Mouse (Mus musculus): Measurements from ENCODE around the gene Nrxn3.

The Nrxn3 gene

DNA sequence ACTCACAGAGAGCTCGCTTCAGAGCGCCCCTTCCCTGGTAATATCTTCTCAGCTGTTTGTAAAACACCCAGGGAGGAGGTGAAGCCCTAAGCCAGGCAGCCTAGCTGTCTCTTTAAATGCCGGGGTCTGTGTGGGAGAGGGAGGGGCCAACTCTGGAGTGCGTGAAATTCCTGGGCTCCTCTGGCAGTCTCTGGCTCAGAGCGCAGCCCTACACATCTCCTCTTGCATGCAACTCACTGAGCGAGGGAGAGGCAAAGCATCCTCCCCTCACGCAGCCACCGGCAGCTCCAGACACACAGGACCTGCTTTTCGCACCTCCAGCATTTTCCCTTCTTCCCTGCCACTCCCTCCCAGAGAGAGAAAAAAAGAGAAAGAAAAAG is at the start of gene Nrxn3:
Nrxn3 (plus strand) TSS at position 186 of the 380 bp plus-strand sequence.
- peak; percentile 4 for DNase-seq

DNA sequence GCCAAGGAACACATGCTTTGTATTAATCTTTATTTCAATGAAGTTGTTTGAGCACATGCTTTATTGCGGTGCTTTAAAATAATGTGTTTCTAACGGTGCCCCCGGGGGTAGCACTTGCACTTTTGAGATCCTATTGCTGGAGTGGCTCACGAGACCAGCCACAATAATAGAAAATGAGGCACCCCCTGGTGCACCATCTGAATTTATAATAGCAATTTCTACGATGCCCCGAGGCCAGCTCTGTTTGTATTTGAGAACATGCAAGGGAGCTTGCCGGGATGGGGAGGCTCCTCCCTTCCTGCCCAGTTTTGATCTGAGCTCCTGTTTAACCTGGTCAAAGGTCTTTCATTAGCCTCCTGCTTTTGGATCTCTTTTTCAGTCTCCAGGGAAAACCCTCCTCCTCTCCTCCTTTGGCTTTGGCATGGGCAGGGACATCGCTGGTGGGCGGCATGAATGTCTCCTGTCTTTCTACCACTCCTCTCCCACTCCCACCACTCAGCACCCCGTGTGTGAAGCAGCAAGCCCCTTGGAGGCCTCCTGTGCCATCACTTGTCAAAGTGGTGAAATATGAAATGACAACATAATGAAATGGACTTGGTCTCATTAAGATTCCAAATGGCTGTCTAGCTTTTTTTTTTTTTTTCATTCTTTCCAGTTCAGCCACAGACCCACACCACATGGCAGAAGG is 18.4 kb upstream of the Nrxn3 start:
- DNase-seq, result peak; percentile 4

DNA sequence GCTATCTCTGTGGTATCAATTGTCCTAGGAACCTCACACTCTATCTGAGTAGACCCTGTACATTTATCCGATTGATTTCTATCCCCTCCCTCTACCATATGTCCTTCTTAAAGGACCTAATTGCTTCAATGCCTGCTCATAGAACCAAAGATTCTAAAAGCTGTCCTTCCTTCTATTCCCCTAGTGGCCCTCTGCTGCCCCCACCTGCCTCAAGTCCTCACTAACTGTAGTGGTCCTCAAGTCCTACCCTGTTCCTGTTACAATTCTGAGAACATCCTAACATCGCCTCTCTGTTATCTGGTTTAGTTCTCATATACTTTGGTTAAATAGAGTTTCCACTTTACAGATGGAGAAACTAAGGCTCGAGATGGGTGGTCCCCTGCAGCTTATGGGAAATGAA is 16.7 kb upstream of the Nrxn3 start:
- DNase-seq, result no peak

DNA sequence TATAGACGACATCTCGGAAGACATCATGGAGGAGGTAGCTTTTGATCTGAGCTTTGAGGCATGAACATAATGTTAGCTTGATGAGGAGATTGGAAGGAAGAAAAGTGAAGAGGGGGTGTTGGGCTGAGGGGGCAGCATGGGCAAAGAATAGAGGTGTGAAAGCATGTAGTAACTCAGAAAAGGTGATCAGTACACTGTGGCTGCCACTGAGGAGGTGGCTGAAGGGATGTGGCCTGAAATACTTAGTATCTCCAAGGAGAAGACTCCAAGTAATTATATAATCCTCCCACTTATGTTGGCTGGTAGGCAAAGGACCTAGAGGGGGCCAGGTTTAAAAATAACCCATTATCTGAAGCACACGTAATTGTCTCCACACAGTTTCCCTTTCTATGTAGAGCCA is 14.9 kb upstream of the Nrxn3 start:
- DNase-seq, result no peak

DNA sequence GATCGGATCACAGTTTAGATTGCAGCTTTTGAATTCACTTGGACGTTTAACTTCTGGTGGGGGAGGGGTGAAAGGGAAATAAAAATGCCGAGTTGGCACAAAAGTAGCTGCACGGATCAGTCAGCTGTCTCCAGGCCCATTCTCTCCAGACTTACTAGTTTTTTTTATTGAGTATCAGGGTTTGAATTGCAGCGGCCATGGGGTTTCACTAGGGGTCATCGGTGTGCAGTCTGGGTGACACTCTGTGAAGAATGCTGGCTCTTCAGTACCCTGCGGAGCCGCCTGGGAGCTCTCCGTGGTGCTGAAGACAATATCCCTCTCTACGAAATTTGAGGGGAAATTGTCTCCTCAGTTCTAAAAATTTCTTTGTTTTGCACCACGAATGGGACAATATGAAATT is 13.5 kb upstream of the Nrxn3 start:
- DNase-seq, result peak; percentile 45

DNA sequence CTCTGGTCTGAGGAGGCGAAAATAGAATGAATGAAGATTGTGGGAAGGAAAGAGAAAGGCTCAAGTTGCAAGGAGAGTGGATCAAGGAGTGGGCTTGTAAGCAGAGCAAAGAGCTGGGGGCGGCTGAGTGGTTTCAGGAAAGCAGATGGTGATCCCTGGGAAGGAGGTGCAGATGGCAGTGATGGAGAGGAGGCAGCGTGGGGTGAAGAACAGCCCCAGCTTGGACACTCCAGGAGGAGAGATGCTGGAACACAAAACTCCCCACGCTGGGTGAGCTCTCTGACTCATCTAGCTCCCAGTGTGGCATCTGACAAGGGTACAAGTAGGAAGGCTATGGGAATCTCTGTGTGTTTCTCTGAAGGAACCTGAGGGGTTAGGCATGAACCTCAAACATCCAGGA is 9.2 kb upstream of the Nrxn3 start:
- DNase-seq, result no peak

DNA sequence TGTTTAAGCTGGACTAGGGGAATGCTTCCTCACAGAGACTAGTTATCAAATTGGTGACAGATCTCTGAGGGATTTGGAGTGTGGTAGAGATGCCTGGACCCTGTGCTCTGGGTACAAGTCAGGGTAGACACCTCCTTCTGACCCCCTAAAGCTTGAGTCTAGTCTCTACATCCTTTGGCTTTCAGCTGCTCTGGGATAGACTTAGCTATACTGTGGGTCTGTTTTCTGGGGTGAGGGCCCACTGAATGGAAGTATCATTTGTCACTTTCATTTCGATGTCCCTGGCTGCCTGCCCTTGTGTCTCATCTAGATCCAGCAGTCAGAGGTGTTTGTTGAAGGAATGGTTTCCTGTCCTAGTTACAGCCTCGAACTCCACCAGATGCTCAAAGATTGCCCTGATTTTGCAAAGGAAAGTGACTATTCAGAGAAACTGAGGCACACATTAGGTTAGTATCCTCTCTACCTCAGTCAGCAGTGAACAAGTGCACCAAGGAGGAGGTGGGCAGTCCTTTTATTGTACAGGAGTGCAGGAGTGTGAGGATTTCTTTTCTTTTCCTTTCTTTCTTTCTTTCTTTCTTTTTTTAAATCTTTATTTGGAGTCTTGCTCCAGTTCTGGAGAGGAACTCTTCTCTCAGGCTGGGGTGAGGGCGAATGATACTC is 515 bp upstream of the Nrxn3 start:
- no peak for DNase-seq

DNA sequence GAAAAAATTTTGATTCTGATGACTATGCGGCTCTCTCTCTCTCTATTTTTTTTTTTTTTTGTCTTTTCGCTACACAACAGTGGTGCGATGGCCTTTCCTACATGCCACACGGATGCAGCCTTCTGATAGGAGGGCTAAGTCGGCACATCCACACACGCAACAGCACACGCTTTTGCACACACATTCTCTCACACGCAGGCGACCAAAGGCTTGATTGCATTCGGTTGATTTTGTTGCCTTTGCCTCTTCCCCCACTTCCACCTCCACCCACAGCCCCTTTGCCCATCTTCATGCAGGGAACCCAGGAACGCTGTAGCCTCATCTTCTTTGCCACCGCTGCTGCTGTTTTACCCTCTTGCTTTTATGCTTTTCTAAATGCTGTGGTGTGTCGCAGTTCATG is 3.6 kb downstream of the Nrxn3 start:
- no peak for DNase-seq

DNA sequence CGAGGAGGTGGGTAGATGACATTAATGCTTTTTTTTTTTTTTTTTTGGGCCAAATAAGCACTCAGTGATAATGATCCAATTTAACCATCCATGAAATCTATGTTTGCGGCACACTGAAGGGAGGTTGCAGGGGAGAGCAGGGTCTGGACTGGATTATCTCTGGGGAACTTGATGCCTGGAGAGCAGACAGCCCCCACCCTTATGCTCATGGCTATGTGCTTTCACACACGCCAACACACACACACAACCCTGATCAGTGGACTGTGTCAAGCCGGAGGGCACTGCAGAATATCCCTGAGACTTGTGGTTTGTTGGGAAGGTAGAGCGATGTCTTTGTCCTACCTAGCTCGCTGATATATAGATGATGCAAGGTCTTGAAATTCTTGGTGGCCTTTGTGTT is 4.1 kb downstream of the Nrxn3 start:
- DNase-seq, result no peak

DNA sequence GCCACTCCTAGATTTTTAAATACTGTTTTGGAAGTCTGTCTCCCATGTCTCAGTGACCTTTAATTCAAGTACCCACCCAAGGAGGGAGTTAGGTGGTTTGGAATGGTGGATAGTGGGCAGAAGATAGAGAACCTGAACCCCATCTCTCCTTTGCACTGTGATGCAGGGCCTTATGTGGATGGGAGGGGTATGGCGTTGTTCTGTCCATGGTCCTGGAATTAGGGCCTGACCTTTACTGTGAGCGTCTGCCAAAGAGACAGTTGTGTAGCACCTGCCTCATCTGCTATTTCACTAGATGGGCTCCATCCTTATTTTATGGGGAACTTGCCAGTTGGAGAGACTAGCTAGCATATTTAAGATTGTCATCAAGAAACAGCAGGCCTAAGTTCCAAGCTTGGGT is 8.0 kb downstream of the Nrxn3 start:
- no peak for DNase-seq

DNA sequence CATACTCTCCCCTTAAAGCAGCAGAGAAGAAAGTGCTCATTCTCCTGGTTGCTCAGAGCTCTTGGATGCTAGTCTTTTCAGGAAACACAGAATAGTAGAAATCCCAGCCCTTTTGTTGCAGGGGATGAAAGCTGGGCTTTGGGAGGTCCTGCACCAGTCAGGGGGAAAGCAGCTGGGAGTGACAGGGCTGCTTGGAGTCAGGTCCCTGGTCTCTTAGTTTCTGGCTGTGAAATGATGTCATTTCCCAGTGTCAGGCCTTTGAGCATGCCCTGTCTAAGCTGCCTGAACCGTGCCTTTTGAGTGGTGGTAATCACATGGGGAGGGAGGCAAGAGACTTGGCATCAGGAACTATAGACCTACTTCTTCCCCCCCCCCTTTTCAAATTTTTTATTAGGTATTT is 12.4 kb downstream of the Nrxn3 start:
- no peak for DNase-seq

DNA sequence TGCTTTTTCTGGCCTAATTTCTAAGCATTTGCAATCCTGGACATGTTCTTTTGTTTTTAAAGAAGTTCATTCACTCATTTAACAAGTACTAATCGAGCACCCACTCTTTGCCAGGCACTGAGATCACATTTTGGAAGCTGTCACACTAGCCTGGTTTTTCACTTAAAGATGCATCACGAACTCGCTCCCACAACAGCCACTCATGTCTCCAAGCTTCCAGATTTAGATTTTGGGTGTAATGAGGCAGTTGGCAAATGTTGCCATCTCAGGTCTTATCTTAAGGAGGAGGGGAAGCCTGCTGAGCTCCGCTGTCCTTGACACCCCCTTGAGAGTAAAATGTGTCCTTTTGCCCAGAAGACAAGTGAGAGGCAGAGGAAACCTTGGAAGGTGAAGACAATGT is 14.4 kb downstream of the Nrxn3 start:
- no peak for DNase-seq

DNA sequence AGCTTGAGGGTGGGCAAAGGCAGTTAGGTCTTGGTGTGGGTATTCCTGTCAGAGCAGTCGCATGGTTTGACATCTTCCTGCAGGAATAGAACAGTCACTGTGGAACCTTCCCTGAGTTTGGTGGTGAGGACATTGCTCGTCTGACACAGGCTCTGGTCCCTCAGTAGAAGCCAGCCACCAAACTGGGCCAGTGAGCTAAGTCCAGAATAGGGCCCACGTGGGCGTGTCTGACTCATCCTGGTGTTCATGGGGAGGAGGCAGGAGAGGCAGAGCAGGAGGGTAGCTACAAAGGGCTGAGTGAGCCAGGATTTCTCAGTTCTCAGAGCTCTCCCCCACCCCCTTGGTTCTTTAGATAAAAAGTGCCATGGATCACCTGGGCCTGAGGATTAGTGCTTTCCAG is 15.9 kb downstream of the Nrxn3 start:
- no peak for DNase-seq

DNA sequence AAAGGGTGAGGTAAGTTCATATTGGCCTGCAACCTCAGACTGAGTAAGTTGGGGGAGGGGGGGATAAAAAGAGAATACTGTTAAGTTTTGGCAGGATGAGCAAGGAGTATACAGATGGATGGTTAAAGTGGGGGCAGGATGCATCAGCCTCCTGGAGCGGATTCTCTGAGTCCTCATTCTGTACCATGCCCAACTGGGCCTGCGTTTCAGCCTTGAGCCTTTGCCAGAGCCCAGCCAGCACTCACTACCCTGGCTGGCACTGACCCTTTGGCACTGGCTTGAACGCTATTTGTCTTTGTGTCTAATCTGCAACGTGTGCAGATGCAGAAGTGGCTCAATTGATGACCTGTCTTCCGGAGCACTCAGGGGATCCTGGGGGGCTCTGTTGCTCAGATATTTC is 24.1 kb downstream of the Nrxn3 start:
- no peak for DNase-seq

DNA sequence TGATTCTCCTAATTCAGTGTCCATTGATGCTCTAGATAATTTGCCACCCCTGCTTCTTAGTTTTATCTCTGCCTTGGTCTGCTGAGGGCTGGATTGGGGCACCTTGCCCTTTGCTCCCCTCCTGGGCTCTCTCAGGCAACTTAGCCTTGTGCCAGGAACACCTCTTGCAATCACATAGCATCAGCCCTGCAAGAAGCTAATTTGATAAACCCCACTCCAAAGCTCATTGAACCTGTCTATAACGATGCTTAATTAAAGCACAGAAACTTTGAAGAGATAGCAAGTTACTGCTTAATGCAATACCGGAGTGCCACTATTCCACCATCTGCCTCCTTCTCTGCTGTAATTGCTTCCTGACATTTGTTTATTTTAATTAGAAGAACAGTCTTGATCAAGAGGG is 42.1 kb downstream of the Nrxn3 start:
- DNase-seq, result no peak

DNA sequence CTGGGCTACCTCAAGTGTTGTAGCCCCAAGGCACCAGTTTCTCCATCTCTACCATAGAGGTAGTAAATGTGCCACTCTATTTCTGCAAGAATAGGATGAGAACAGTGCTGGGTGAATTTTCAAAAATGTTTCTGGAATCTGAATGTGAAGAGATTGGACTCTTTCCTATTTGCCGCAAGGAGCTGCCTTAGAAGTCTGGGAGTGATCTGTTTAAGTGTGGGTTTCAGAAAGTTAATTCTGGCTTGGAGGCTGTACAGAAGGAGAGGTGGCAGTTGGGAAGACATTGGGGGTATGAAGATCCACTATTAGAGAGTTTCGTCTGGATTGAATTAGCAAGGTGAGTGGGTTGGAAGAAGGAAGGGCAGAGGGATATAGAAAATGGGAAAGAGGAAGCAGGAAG is 52.0 kb downstream of the Nrxn3 start:
- DNase-seq, result no peak

DNA sequence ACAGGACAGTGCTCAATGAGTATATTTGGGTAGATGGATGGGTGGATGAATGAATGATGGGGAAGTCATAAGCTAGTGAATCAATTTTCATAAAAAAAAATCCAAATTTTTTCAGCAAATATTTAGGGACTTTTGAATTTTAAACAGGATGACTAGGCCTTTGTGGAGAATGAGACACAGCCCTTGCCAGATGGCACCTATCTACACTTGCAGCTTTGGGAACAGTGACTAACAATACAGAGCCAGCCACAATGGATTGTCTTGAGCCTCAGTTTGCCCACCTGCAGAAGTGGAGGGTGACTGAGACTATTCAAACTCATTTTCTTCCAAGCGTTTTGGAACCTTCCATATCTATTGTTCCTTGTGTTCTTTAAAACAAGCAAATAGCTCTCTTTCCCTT is 55.4 kb downstream of the Nrxn3 start:
- DNase-seq, result no peak

DNA sequence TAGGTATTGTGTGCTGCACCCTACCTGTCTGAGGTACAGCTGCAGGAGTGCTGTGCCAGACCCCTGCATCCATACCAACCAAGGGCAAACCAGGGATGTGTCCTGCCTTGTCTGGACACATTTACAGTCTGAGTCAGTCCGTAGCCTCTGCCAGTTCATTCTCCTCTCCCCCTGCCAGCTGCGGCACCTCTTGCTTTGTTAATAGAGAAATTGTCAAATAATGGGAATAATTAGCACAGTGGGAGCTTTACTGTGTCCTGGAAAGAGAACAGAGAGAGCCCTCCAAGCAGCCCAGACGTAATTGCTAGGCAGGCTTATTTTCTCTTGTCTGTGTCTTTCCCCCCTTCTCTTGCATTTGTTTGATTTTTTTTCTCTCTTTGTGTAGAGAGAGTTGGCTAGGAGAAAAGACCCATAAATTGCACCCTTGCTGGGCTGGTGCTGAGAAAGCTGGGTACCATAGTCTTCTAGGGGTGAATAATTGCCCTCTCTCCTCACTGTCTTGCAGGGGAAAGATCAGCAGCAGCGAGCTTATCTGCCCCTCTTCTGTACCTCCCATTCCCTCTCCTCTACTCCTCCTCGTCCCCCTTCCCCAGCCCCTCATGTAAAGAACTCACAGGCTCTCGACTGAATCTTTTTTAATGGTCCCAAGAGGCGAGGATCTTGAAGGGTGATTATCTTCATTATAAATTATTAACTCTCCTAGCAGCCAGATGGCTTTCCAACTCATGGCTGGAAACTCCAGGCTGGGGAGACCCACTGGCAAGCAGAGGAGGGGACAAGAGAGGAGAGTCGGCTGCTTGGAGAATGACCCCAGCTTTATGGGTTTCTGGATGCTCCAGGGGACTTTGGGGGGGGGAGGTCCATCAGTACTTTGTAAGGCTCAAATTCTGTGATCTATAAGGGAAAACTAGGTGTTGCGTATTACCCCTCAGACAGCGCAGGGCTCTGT is 61.8 kb downstream of the Nrxn3 start:
- no peak for DNase-seq

DNA sequence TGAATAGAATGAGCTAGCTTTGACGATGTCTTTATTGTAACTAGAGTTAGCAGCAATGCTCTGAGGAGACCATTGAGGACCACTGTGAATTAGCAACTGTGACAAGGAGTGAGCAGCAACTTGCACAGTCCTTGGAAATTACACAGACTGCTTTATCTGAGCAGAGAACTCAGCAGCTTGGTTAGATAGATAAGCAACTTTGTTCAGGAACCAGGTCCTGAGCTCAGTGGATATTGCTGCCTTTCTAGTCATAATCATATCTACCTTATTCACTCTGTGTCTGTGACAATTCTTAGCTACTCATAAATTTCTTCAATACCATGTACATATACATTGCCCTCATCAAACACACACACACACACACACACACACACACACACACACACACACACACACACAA is 70.6 kb downstream of the Nrxn3 start:
- DNase-seq, result no peak

DNA sequence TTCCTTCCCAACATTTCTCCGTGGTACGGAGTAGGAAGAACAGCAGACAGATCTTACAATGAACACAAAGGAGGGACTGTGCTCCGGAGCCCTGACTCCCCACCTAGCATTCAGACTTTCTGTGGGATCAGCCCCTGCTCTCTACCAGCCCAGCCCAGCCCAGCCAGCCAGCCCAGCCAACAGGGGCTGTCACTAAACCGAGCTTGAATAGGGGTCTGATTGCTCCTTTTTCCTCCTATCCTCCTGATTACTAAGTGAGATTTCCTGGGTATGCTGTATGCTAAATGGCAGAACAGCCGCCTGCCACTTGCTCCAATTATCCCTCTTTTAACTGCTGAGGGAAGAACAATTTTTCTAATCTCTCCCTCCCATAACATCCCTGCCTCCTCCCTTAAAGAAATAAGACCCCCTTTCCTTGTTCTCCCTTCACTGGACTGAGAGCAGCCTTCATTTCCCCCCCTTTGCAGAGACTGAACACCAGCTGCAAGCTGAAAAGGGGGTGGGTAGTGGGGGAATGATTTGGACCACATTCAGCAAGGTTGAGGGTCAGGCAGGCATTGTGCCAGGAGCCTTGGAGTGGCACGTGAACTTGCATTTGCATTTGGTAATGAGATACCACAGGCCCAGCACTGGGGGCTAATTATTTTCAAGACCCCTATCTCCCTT is 78.4 kb downstream of the Nrxn3 start:
- DNase-seq, result no peak

DNA sequence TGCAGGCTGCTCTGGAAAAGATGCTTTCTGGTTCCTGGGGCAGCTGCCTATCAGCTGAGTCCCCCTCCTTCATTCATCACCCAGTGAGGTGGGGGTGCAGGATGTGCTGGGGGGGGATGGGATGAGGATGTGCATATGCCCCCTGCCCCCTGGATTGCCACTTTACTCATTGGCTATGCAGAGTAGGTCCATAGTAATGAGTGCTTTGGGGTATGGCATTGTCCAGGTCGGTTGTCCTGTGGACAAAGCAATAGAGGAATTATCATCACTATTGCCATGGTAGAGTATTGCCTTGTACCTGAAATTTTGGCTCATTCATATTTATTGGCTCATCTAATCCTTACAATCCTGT is 79.0 kb downstream of the Nrxn3 start:
- DNase-seq, result no peak

DNA sequence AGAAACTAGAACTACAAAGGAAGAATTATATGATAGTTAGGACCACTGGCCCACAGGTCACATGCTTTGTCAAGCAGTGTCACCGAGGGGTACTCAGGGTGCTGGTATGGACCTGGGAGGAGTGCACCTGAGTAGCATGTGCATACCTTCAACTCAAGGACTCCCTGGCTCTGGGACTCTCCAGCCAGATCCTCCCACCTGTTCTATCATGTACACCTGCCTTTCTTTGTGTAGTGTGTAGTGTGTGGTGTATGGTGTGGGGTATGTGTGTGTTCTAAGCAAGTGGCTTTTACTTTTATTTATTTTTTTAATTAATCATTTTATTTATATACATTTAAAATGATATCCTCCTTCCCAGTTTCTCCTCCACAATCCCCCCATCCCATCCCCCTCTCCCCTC is 86.3 kb downstream of the Nrxn3 start:
- no peak for DNase-seq

DNA sequence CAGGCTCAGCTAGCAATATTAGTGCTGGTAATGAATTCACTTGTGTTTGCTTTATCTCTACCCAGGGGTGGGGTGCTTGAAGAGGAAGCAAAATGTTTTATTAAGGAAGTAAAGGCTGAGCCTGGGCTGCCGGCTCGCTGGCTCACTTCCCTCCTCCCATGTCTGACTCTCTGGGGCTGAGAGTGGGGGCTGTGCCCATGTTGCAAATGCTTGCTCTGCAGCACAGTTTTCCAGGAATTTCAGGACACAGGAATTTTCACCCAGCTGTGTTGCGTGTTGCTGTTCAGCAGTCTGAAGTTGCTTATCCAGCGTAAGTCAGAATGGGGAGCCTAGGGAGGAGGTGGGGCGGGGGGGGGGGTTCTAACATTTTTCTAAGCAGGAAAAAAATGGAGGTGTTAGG is 89.5 kb downstream of the Nrxn3 start:
- no peak for DNase-seq

DNA sequence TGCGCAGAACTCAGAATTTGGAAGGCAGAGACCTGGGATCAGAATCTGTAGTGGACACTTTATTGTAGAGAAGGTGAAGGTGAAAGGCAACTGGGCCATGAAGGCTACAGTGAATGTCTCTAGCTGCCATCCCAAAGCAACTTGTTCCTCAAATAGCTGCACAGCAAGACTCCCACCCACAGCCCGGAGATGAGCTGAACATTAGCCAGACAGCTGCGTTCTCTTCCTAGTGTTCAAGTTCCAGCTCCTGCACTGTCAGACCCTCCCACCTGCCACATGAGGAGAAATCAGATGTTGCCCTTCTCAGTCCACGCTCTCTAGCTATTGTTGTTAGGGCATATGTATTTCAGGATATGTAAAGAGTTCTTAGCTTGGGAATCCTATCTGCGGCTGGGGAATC is 94.2 kb downstream of the Nrxn3 start:
- DNase-seq, result no peak

Measured in kidney, adult 18-20 months (tissue).